Mouse (Mus musculus): Measurements from ENCODE around the gene Neu2.

- TF ChIP-seq EP300 (optimal IDR thresholded peaks at IDR 0.05) (no peak), CTCF (IDR thresholded peaks at IDR 0.05; ENCODE audit: low read depth) (no peak)
These were observed 24.4 kb downstream of the Neu2 start for GRCm38 (mm10) chr1:87534118-87534517.

Measured in stomach, postnatal 0 days (tissue).